Mouse (Mus musculus) G1E (cell line): Measurements from ENCODE around the gene Gm21958.

Experiments
- CTCF ChIP-seq: IDR thresholded peaks from 2 replicates; pipeline ENCODE4 v1.5.1; 2012; ENCODE audit warnings: low read depth, low read length, inconsistent platforms, mixed read lengths
- TAL1 ChIP-seq: conservative IDR thresholded peaks from 2 replicates; pipeline ENCODE4 v1.6.1; 2012; ENCODE audit warnings: low read depth, low read length, inconsistent platforms, mixed read lengths

DNA sequence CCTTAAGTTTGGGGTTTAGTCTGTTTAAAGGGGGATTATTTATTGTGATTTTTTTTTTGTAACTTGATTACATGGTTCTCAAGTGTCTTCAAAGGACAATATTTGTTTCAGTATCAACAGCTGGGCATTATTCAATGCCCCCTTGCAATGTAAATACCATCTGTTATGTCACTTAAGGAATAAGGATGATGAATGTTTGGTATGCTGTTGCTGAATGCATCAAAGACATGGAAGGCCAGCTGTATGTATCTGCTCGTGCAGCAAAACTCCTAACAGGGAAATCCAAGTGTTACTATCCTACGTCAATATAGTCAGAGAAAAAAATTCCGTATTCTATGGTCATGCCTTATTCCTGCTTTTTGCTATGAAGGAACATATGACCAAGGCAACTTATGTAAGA, 46.0 kb downstream of the Gm21958 start:
- no peak for TF ChIP-seq CTCF
- no peak for TF ChIP-seq TAL1
